Mouse (Mus musculus) hindbrain, embryonic 15.5 days (tissue): ENCODE results near the gene Tmem237. TPM values are rescaled to one million over a fixed set of nuclear protein-coding genes. Genes with fewer than 3 reads are reported as not detected.

Experiments used
- ATAC-seq: fragments of 200-750 bp; cut with Nextera tagmentation; 2 replicates; pipeline ENCODE4 v1.8.0; 2017; ENCODE audit warnings: low read depth, moderate number of reproducible peaks, moderate TSS enrichment; ENCODE audit not compliant: low FRiP score
- H3K27ac ChIP-seq: fragments of 300-500 bp; sonication (generic); replicated peaks from 2 replicates; pipeline ENCODE4 v1.5.1; 2015; ENCODE audit warnings: mild to moderate bottlenecking, inconsistent platforms
- H3K27me3 ChIP-seq: fragments of 300-500 bp; sonication (generic); 2 replicates; pipeline ENCODE4 v1.6.1; 2015; ENCODE audit warnings: control low read depth, inconsistent platforms
- H3K36me3 ChIP-seq: fragments of 300-500 bp; sonication (generic); 2 replicates; pipeline ENCODE4 v1.6.1; 2015; ENCODE audit warnings: control low read depth, inconsistent platforms
- H3K4me1 ChIP-seq: fragments of 300-500 bp; sonication (generic); replicated peaks from 2 replicates; pipeline ENCODE4 v1.6.1; 2015; ENCODE audit warnings: control low read depth, inconsistent platforms
- H3K4me2 ChIP-seq: fragments of 300-500 bp; sonication (generic); 2 replicates; pipeline ENCODE4 v1.6.1; 2015; ENCODE audit warnings: moderate library complexity, mild to moderate bottlenecking, inconsistent platforms
- H3K4me3 ChIP-seq: fragments of 300-500 bp; sonication (generic); 2 replicates; pipeline ENCODE4 v1.5.1; 2015; ENCODE audit warnings: mild to moderate bottlenecking, inconsistent platforms
- H3K9ac ChIP-seq: fragments of 300-500 bp; sonication (generic); 2 replicates; pipeline ENCODE4 v1.6.1; 2015; ENCODE audit warnings: inconsistent platforms
- H3K9me3 ChIP-seq: fragments of 300-500 bp; sonication (generic); 2 replicates; pipeline ENCODE4 v1.6.1; 2016; ENCODE audit warnings: control low read depth, inconsistent platforms
- WGBS: fragments of 180-500 bp; shearing (Covaris S2); methylation state at CpG from one replicate; pipeline ENCODE4 v1.1.7; 2015; 5-methylcytosine and 5-hydroxymethylcytosine counted together
- polyA plus RNA-seq: library from polyadenylated mRNA; unstranded; fragments of >200 nt; fragmentation: Nextera tagmentation; extraction: Ambion mirVana; gene quantifications from 2 replicates; pipeline ENCODE4 v1.2.1, GENCODE M21; 2015

Tmem237 gene
- 41.3 and 44.5 TPM in 2 replicates for polyA plus RNA-seq

DNA sequence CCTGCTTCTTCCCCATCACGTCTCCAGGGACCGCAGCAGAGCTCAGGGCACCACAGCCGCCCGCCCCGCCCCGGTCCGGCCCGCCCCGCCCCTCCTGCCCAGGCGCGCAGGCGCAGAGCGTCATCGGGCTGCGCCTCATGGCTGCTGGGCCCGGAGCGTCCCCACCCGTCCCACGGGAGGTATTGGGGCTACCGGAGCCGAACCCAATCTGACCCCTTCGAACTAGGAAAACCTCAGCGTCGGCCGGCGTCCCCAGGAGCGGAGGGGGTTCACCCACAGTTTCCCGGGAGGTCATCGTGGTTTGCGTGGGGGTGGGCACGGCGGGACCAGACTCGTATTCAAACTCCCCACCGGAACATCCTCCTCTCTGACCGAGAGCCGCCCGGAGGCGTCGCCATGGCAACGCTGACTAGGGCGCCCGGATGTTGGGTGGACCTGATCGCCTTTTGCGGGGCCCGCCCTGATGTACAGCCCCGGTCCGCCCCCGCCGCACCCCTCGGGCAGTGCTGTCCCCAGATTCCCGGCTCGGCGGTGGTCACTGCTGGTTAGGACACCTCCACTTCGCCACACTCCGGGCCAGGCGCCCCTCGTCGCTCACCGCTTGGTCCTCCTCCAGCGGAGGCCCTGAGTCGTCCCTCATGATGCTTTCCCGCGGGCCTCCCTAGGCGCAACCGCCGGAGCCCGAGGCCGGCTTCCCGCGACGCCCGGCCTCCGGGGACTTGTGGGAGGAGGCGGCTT, at the start of gene Tmem237:
Gene Tmem237 (minus strand): TSS at position 689 of the 738 bp plus-strand sequence.
- under 1% methylated on average over 74 of the region's 74 CpGs for WGBS
- Histone ChIP-seq H3K9me3 (no peaks in the 10 kb centered on the region), H3K4me3 (peak within 1 kb of the TSS; percentile 71), H3K27ac (peak within 1 kb of the TSS; percentile 95), H3K9ac (peak within 1 kb of the TSS; percentile 99), H3K4me1 (peaks cover 20% of the 10 kb centered on the region), H3K27me3 (no peaks in the 10 kb centered on the region), H3K36me3 (peaks cover 4% of the 10 kb centered on the region; the same call in 1 of the 2 replicates), H3K4me2 (peak within 1 kb of the TSS; percentile 92)
- ATAC-seq = peak; percentile 99

DNA sequence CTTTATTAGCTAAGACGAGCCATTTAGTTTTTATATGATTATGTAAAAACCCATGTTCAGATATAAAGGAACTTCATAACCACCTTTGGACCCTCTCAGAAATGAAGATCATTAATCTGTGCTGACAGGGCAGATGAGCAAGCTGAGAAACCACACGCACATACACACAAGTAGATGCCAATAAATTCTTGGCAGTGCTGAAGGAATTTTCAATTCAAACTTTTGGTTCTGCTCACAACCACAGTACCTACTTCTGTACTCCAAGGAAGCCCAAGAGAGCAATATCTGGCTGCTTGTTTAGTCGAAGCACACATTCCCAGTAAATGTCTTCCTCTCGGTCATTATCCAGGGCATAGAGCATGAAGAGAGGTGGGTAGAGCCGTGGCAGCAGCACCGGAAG, 49.4 kb upstream of the Tmem237 start:
- Histone ChIP-seq H3K36me3 (peaks cover 56% of the 10 kb centered on the region), H3K27ac (no peak overlapping the region), H3K4me1 (no peaks in the 10 kb centered on the region), H3K4me3 (no peak overlapping the region), H3K9ac (no peak overlapping the region), H3K4me2 (no peak overlapping the region), H3K27me3 (no peaks in the 10 kb centered on the region), H3K9me3 (no peaks in the 10 kb centered on the region)
- no peak for ATAC-seq
- 87% methylated on average over 6 of the region's 6 CpGs for WGBS

DNA sequence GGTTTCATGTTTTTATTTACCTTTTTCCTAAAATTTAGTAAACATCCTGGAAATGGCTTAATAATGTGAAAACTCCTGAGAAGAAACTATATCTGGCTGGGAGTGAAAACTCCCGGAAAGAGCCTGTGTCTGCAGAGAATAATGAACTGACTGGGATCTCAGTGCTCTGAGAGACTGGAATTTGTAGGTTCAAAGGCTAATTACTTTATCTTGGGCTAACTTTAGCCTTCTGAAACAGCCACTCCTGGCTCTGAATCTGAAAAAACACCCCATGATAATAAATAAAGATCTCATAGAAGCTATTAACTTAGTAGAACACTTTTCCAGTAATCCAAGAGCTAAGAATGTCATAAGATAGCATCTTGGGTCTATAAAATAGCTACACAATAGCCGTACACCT, 48.3 kb upstream of the Tmem237 start:
- 94% methylated on average over 2 of the region's 2 CpGs for WGBS
- no peak overlapping the region for H3K9ac ChIP-seq
- peaks cover 63% of the 10 kb centered on the region for H3K36me3 ChIP-seq

DNA sequence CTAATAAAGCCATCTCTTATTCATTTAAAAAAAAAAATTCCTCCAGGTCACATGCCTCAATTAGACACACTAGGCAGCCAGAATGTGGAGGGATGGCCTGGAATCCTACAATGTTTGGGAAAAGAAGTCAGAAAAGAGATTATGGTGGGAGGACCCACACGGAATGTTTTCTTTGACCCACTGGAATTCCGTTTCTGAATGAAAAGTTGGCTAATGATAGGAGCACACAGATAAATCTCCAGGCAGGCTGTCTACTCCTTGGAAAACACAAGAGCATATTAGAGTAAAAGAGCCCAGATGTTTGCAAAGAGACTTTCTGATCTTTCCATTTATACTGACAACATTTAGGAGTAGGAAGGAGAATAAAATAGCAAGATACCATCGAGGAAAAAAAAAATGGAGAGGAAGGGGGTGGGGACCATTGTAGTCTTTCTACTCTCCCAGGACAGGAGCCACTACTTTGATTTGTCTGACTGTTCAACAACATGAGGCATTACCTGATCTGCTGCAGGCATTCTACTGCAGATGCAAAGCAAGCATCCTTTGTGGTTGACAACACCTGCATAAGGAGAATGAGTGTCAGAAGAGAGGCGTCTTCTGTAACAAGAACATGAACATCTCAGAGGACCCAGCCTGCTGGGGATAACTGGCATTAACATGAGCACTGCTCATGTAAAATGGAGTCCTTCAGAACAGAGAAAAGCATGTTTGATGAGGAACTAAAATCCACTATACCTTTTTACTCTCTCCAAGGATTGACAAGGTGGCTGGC, 47.6 kb upstream of the Tmem237 start:
- Histone ChIP-seq H3K27ac (no peak overlapping the region), H3K27me3 (no peaks in the 10 kb centered on the region), H3K4me1 (no peaks in the 10 kb centered on the region), H3K9me3 (no peaks in the 10 kb centered on the region), H3K9ac (no peak overlapping the region), H3K4me3 (no peak overlapping the region), H3K4me2 (no peak overlapping the region), H3K36me3 (peaks cover 63% of the 10 kb centered on the region)
- 93% methylated on average over 4 of the region's 4 CpGs for WGBS
- no peak for ATAC-seq

More for the DNA sequence above, 48.3 kb upstream of the Tmem237 start:
- Histone ChIP-seq H3K4me1 (no peaks in the 10 kb centered on the region), H3K27me3 (no peaks in the 10 kb centered on the region), H3K27ac (no peak overlapping the region), H3K4me2 (no peak overlapping the region), H3K4me3 (no peak overlapping the region), H3K9me3 (no peaks in the 10 kb centered on the region)
- no peak for ATAC-seq

DNA sequence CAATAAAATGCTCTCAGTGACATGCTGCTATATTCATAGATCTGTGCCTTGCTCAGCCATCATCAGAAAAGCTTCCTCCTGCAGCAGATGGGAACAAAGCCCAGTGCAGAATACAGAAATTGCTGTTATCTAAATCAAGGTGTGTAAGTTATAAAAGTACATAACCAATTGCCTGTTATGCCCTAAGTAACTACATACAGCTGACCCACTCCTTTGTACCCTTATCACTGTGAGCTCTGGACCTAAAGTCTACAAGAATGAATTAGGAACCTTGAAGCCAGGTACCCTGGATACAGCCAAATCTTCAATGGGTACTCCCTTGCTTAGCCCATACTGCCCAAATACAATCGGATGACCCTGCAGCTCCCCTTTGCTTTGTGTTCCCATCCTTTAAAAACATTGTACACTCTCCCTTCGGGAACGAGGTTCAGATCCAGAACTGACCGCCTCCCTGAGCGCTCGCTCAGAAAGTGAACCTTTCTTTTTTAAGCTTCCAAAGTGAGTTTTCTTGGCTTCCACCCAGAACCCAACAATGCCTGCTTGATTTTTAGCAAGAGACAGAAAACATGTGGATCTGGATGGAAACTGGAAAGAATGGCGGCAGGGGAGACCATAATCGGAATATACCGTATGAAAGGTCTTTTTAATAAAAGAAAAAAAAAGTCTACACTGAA, 46.2 kb upstream of the Tmem237 start:
- no peak for ATAC-seq
- Histone ChIP-seq H3K9ac (no peak overlapping the region), H3K9me3 (no peaks in the 10 kb centered on the region), H3K4me2 (no peak overlapping the region), H3K36me3 (peaks cover 55% of the 10 kb centered on the region), H3K27ac (no peak overlapping the region), H3K27me3 (no peaks in the 10 kb centered on the region), H3K4me1 (no peaks in the 10 kb centered on the region), H3K4me3 (no peak overlapping the region)
- WGBS = 83% methylated on average over 9 of the region's 9 CpGs

DNA sequence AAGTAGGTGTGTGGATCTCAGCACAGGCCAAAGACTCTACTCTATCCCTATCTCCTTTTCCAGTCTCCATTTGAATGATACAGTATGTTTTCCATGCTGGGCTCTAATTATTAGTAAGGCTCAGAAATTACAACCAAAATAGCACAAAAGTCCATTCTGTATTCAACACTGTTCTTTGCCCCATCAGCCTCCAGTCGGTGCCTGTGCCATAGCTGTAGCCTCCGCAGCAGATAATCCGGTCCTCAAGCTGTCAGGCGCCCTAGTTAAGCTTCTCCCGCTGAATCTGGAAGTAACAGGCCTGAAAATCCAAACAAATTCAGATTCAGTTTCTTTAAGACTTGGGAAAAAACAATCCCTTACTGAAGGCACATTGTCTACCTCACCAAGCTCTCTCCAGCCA, 43.7 kb upstream of the Tmem237 start:
- Histone ChIP-seq H3K4me2 (no peak overlapping the region), H3K9ac (no peak overlapping the region), H3K4me1 (no peaks in the 10 kb centered on the region), H3K4me3 (no peak overlapping the region), H3K27ac (no peak overlapping the region), H3K36me3 (peaks cover 54% of the 10 kb centered on the region), H3K27me3 (no peaks in the 10 kb centered on the region), H3K9me3 (no peaks in the 10 kb centered on the region)
- 58% methylated on average over 5 of the region's 5 CpGs for WGBS
- no peak for ATAC-seq

DNA sequence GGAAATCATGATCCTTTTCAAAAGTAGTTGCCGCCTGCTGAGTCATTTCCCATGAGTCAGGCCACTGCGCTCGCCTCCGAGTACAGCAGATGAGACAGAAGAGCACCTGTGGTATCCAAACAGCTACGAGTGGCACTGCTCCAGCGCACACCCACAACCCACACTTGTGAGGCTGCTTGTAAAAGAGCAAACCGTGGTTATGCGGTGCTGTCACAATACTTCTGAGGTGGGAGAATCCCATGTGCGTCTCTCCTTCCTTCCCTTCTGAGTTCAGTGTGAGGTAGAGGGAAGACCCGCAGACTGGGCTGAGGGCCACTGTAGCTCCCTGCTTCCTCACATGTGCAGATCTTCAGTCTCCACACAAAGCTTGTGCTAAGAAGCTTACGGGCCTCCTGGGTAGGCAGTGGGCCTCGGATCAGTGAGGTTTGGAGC, 42.8 kb upstream of the Tmem237 start, which contains the start of gene Mpp4:
Gene Mpp4 (minus strand): TSS at position 360 of the 432 bp plus-strand sequence.
- Histone ChIP-seq H3K27ac (no peak within 1 kb of the TSS), H3K4me2 (no peak within 1 kb of the TSS), H3K4me1 (no peaks in the 10 kb centered on the region), H3K9ac (no peak within 1 kb of the TSS), H3K27me3 (no peaks in the 10 kb centered on the region), H3K4me3 (no peak within 1 kb of the TSS), H3K36me3 (peaks cover 49% of the 10 kb centered on the region), H3K9me3 (no peaks in the 10 kb centered on the region)
- ATAC-seq = no peak
- 48% methylated on average over 12 of the region's 12 CpGs for WGBS

DNA sequence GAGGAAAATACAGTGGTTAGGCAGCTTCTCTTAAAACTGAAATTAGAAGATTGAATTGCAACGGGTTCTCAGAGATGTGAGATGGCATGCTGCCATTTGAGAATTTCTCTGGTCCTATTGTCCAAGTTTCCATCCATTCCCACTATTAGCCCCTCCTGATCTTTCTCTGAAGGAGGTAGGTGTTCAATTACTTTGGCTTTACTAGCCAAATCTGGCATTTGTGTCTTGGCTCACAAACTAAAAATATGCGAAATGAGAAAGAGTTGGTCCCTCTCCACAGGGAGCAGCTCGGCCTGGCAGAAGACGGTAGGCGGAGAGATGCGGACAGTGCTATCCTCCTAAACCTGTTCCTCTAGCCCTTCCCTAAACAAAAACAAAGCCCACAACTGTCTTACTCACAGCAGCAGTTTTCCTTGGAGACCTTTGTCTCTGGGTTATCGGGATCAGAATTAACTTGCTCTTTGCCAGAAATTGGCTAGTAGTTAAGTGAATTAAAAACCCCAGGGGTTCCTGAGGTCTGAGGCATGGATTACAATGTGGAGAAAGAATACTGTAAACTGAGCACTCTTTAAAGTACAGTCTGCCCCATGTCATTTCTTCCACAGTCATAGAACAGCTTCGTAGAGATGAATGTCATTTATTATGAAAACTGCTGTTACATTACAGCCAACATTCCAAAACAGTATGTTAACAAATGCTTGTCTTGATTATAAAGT, 42.3 kb upstream of the Tmem237 start:
- Histone ChIP-seq H3K4me3 (no peak overlapping the region), H3K27ac (no peak overlapping the region), H3K9me3 (no peaks in the 10 kb centered on the region), H3K4me1 (no peaks in the 10 kb centered on the region), H3K4me2 (no peak overlapping the region), H3K9ac (no peak overlapping the region), H3K27me3 (no peaks in the 10 kb centered on the region), H3K36me3 (peaks cover 44% of the 10 kb centered on the region)
- WGBS = 42% methylated on average over 8 of the region's 8 CpGs
- no peak for ATAC-seq

DNA sequence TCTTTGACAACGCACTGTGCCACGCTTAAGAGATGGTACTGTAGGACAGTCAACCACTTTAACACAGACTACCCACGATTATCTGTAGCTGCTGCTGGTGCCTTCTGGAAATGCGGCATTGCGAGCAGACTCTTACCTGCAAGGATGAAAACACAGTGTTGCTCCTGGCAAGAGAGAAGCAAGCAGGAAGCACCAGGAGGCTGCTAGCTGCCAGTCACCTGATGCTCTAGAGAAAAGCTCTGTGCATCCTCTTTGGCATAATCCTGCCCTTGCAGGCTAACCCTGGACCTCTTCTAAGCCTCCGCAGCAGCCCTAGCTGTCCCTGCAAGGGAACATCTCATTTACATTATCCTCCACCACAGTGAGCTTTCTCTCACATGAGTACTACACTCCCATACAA, 41.2 kb upstream of the Tmem237 start:
- Histone ChIP-seq H3K27ac (no peak overlapping the region), H3K4me3 (no peak overlapping the region), H3K4me1 (no peaks in the 10 kb centered on the region), H3K4me2 (no peak overlapping the region), H3K9me3 (no peaks in the 10 kb centered on the region), H3K27me3 (no peaks in the 10 kb centered on the region), H3K9ac (no peak overlapping the region), H3K36me3 (peaks cover 33% of the 10 kb centered on the region)
- WGBS = 81% methylated on average over 6 of the region's 6 CpGs
- ATAC-seq = no peak

DNA sequence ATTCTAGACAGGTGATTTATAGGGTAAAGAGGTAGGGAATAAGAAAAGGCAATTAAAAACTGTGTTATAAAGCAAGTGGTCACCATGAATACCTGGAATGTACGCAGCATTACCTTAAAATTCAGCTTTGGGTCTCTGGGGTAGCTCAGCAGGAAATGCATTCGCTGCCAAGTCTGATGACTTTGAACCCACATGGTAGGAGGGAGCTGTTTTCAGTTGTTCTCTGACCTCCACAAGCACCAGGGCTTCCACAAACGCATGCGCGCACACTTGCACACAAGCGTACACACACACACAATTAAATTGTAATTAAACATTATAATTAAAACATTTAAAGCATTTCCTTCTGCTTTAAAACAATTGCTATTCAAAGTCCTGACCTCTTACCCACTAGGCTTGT, 40.7 kb upstream of the Tmem237 start:
- Histone ChIP-seq H3K4me1 (no peaks in the 10 kb centered on the region), H3K36me3 (peaks cover 29% of the 10 kb centered on the region), H3K27ac (no peak overlapping the region), H3K9me3 (no peaks in the 10 kb centered on the region), H3K4me3 (no peak overlapping the region), H3K9ac (no peak overlapping the region), H3K27me3 (no peaks in the 10 kb centered on the region), H3K4me2 (no peak overlapping the region)
- no peak for ATAC-seq
- 86% methylated on average over 6 of the region's 6 CpGs for WGBS

DNA sequence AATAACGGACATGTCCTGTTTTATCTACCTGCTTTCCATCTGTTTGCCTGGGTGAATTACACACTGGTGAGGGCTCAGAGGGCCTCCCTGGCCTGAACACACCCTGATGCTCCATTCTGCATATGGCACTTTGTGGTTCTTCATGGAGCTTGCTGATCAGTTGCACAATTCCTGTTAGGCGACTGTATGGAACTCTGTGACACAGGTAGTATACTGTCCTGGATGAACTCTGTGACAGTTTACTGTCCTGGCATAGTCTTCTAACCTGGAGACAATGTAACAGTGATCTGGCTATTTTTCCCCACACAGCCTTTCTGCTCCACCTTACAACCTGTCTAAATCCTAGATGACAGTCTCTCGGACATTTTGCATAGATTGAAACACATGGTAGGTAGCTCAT, 38.9 kb upstream of the Tmem237 start:
- ATAC-seq = no peak
- 92% methylated on average over 3 of the region's 3 CpGs for WGBS

More for the DNA sequence above, 38.9 kb upstream of the Tmem237 start:
- Histone ChIP-seq H3K36me3 (peaks cover 26% of the 10 kb centered on the region), H3K4me2 (no peak overlapping the region), H3K9me3 (no peaks in the 10 kb centered on the region), H3K4me1 (no peaks in the 10 kb centered on the region), H3K9ac (no peak overlapping the region), H3K27ac (no peak overlapping the region), H3K4me3 (no peak overlapping the region), H3K27me3 (no peaks in the 10 kb centered on the region)
